Mouse (Mus musculus) lung, postnatal 0 days (tissue): ENCODE measurements around the gene Fmnl3. TPM values are rescaled to one million over a fixed set of nuclear protein-coding genes. Genes with fewer than 3 reads are reported as not detected.
A peak's percentile ranks its signal among the peaks of the same experiment; 100 is the strongest.

Experiments
- ATAC-seq: fragments of 200-750 bp; cut with Nextera tagmentation; 2 replicates; pipeline ENCODE4 v1.8.0; 2017; ENCODE audit warnings: moderate library complexity
- DNase-seq: peaks from one replicate; pipeline ENCODE4 v3.0.0-alpha.2; 2016; ENCODE audit warnings: low spot score
- H3K27ac ChIP-seq: fragments of 300-500 bp; sonication (generic); 2 replicates; pipeline ENCODE4 v1.5.1; 2014; ENCODE audit warnings: antibody characterized with exemption, mild to moderate bottlenecking, low read length, mixed read lengths
- H3K27me3 ChIP-seq: fragments of 300-500 bp; sonication (generic); replicated peaks from 2 replicates; pipeline ENCODE4 v1.6.1; 2014; ENCODE audit warnings: low read length, mixed read lengths; ENCODE audit not compliant: insufficient read depth
- H3K36me3 ChIP-seq: fragments of 300-500 bp; sonication (generic); 2 replicates; pipeline ENCODE4 v1.6.1; 2014; ENCODE audit warnings: low read length, mixed read lengths; ENCODE audit not compliant: insufficient read depth
- H3K4me1 ChIP-seq: fragments of 300-500 bp; sonication (generic); 2 replicates; pipeline ENCODE4 v1.6.1; 2014; ENCODE audit warnings: antibody characterized with exemption, low read depth, low read length, mixed read lengths; ENCODE audit not compliant: insufficient read depth
- H3K4me2 ChIP-seq: fragments of 300-500 bp; sonication (generic); replicated peaks from 2 replicates; pipeline ENCODE4 v1.6.1; 2014; ENCODE audit warnings: low read depth, mild to moderate bottlenecking, low read length, moderate library complexity, mixed read lengths
- H3K4me3 ChIP-seq: fragments of 300-500 bp; sonication (generic); 2 replicates; pipeline ENCODE4 v1.5.1; 2014; ENCODE audit warnings: low read depth, low read length
- H3K9ac ChIP-seq: fragments of 300-500 bp; sonication (generic); replicated peaks from 2 replicates; pipeline ENCODE4 v1.6.1; 2014; ENCODE audit warnings: low read depth, mild to moderate bottlenecking
- H3K9me3 ChIP-seq: fragments of 300-500 bp; sonication (generic); 2 replicates; pipeline ENCODE4 v1.6.1; 2016; ENCODE audit warnings: low read length, mixed read lengths
- CTCF ChIP-seq: IDR thresholded peaks from 2 replicates; pipeline ENCODE4 v1.5.1; 2016; ENCODE audit warnings: antibody characterized with exemption, mild to moderate bottlenecking
- EP300 ChIP-seq: IDR thresholded peaks from 2 replicates; pipeline ENCODE4 v1.6.1; 2016; ENCODE audit warnings: antibody characterized with exemption, mild to moderate bottlenecking, control low read depth
- WGBS: fragments of 180-500 bp; shearing (Covaris S2); extraction: QIAGEN DNeasy Blood & Tissue Kit; methylation state at CpG from one replicate; pipeline ENCODE4 v1.1.7; 2014; 5-methylcytosine and 5-hydroxymethylcytosine counted together
- polyA plus RNA-seq: library from polyadenylated mRNA; unstranded; fragments of >200 nt; fragmentation: Nextera tagmentation; extraction: Ambion mirVana; gene quantifications from 2 replicates; pipeline ENCODE4 v1.2.1, GENCODE M21; 2015

The Fmnl3 gene
- polyA plus RNA-seq, 1 experiment from 2014 or later, result 25.8 TPM

- DNase-seq, result no peak
These were observed 27.9 kb downstream of the Fmnl3 start for GRCm38 (mm10) chr15:99342194-99342981.

GRCm38 (mm10) chr15:99341102-99341501, 29.2 kb downstream of the Fmnl3 start:
- TF ChIP-seq CTCF, result no peak
- no peak for TF ChIP-seq EP300
- DNase-seq (peak; percentile 42), ATAC-seq (peak; percentile 11; the same call in 1 of the 2 replicates)
- H3K9me3 ChIP-seq, result no peaks in the 10 kb centered on the region
- no peak overlapping the region for H3K4me2 ChIP-seq
- WGBS, result 66% methylated on average over 3 of the region's 3 CpGs
- H3K27ac ChIP-seq, result no peak overlapping the region
- no peaks in the 10 kb centered on the region for H3K36me3 ChIP-seq
- H3K4me3 ChIP-seq, result no peak overlapping the region
- H3K27me3 ChIP-seq, result no peaks in the 10 kb centered on the region
- no peak overlapping the region for H3K9ac ChIP-seq
- H3K4me1 ChIP-seq, result peaks cover 55% of the 10 kb centered on the region

More at GRCm38 (mm10) chr15:99342194-99342981, 27.9 kb downstream of the Fmnl3 start:
- Histone ChIP-seq H3K4me2 (no peak overlapping the region), H3K27me3 (no peaks in the 10 kb centered on the region), H3K4me3 (no peak overlapping the region), H3K4me1 (peaks cover 52% of the 10 kb centered on the region), H3K9ac (no peak overlapping the region), H3K36me3 (no peaks in the 10 kb centered on the region), H3K27ac (peak overlapping the region; percentile 84; the same call in 1 of the 2 replicates), H3K9me3 (no peaks in the 10 kb centered on the region)
- WGBS, result 37% methylated on average over 9 of the region's 9 CpGs
- no peak for TF ChIP-seq CTCF
- TF ChIP-seq EP300, result no peak
- ATAC-seq, result no peak

GRCm38 (mm10) chr15:99339669-99340068, 30.6 kb downstream of the Fmnl3 start:
- Histone ChIP-seq H3K36me3 (no peaks in the 10 kb centered on the region), H3K4me1 (peaks cover 62% of the 10 kb centered on the region)

GRCm38 (mm10) chr15:99338916-99339315, 31.4 kb downstream of the Fmnl3 start:
- Histone ChIP-seq H3K27me3 (no peaks in the 10 kb centered on the region), H3K4me1 (peaks cover 62% of the 10 kb centered on the region), H3K36me3 (no peaks in the 10 kb centered on the region), H3K9me3 (no peaks in the 10 kb centered on the region), H3K9ac (no peak overlapping the region), H3K4me3 (no peak overlapping the region), H3K27ac (no peak overlapping the region), H3K4me2 (no peak overlapping the region)
- TF ChIP-seq CTCF, result no peak
- no peak for TF ChIP-seq EP300
- ATAC-seq (no peak), DNase-seq (no peak)
- 60% methylated on average over 2 of the region's 2 CpGs for WGBS

More at GRCm38 (mm10) chr15:99339669-99340068, 30.6 kb downstream of the Fmnl3 start:
- Histone ChIP-seq H3K4me3 (no peak overlapping the region), H3K4me2 (no peak overlapping the region), H3K9ac (no peak overlapping the region), H3K27ac (peak overlapping the region; percentile 14; the same call in 1 of the 2 replicates), H3K27me3 (no peaks in the 10 kb centered on the region), H3K9me3 (no peaks in the 10 kb centered on the region)
- ATAC-seq (no peak), DNase-seq (no peak)
- no peak for TF ChIP-seq EP300
- no peak for TF ChIP-seq CTCF
- 32% methylated on average over 6 of the region's 6 CpGs for WGBS

GRCm38 (mm10) chr15:99335801-99336320, 34.4 kb downstream of the Fmnl3 start:
- peak; percentile 80 for DNase-seq
- ATAC-seq, result no peak
- TF ChIP-seq CTCF, result no peak
- TF ChIP-seq EP300, result no peak
- Histone ChIP-seq H3K36me3 (no peaks in the 10 kb centered on the region), H3K4me2 (no peak overlapping the region), H3K27ac (peak overlapping the region; percentile 43), H3K9ac (no peak overlapping the region), H3K4me1 (peaks cover 63% of the 10 kb centered on the region), H3K9me3 (no peaks in the 10 kb centered on the region), H3K27me3 (no peaks in the 10 kb centered on the region), H3K4me3 (no peak overlapping the region)
- WGBS, result 34% methylated on average over 8 of the region's 8 CpGs

- H3K9ac ChIP-seq, result no peak overlapping the region
- TF ChIP-seq CTCF (no peak), EP300 (no peak)
- H3K4me2 ChIP-seq, result no peak overlapping the region
- H3K4me1 ChIP-seq, result peaks cover 54% of the 10 kb centered on the region
- no peak for ATAC-seq
- peak overlapping the region; percentile 91 for H3K27ac ChIP-seq
- H3K4me3 ChIP-seq, result no peak overlapping the region
- peak; percentile 47 for DNase-seq
- H3K27me3 ChIP-seq, result no peaks in the 10 kb centered on the region
- no peaks in the 10 kb centered on the region for H3K36me3 ChIP-seq
- no peaks in the 10 kb centered on the region for H3K9me3 ChIP-seq
- 63% methylated on average over 6 of the region's 6 CpGs for WGBS
These were observed 35.8 kb downstream of the Fmnl3 start for GRCm38 (mm10) chr15:99334500-99334899.
